32 mouse cellular contexts compared by ENCODE assay signal in the genomic region with DNA sequence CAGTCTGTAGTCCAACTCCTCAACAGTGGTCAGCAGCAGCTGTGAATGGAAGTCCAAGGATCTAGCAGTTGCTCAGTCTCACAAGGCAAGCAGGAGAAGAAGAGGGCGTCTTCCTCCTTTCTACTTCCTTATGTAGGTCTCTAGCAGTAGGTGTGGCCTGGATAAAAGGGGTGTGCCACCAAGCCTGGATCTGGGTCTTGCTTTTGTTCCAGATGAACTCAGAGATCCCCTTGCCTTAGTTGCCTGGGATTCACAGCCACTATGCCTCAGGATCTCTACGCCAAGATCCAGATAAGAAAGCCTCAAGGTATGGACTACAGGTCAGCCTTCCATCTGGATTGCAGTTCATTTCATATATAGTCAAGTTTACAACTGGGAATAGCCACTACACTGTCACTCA. TPM values are rescaled to one million over a fixed set of nuclear protein-coding genes. Genes with fewer than 3 reads are reported as not detected.
DNase-seq lines count a peak whose midpoint lies in the region; ATAC-seq and TF ChIP-seq lines count a peak whose summit lies in the region.
"Had no signal": no experiment of that assay in that cellular context is flagged by ENCODE, and none has a peak within 500 bp of the region (broad histone marks: within the 10 kb centered on the region; RNA-seq: fewer than 3 reads in every experiment).

Gene Nxf7 (minus strand): TSS at position 101 of the 400 bp plus-strand sequence.

- H3K4me3 ChIP-seq in heart, embryonic 14.5 days (ENCODE audit: control insufficient read depth in 1 of 2, insufficient read depth in 1 of 2, low read depth in 1 of 2, low read length in 2 of 2) = no peak within 1 kb of the TSS
- H3K4me3 ChIP-seq in ES-E14 (ENCODE audit: insufficient read depth in 1 of 2, low read depth in 1 of 2, low read length in 2 of 2, poor library complexity in 1 of 2, severe bottlenecking in 1 of 2) = no peak within 1 kb of the TSS
- H3K4me3 ChIP-seq in small intestine, adult 2 months (ENCODE audit: low read depth, low read length) = peak within 1 kb of the TSS; percentile 46
- H3K4me3 ChIP-seq: embryonic facial prominence, embryonic 12.5 days; embryonic facial prominence, embryonic 15.5 days; heart, embryonic 15.5 days; hindbrain, embryonic 10.5 days; hindbrain, embryonic 13.5 days; intestine, embryonic 15.5 days had no signal

- no peaks in the 10 kb centered on the region for H3K27me3 ChIP-seq in heart, embryonic 14.5 days (ENCODE audit: control insufficient read depth, insufficient read depth, low read length)
- no peaks in the 10 kb centered on the region for H3K27me3 ChIP-seq in small intestine, adult 2 months (ENCODE audit: control insufficient read depth, insufficient read depth, low read length)
- H3K27me3 ChIP-seq: embryonic facial prominence, embryonic 12.5 days; embryonic facial prominence, embryonic 15.5 days; heart, embryonic 15.5 days; hindbrain, embryonic 13.5 days; intestine, embryonic 15.5 days had no signal

- no peaks in the 10 kb centered on the region for H3K4me1 ChIP-seq in heart, embryonic 14.5 days (ENCODE audit: control insufficient read depth in 2 of 2, insufficient read depth in 2 of 2, low read length in 2 of 2)
- no peaks in the 10 kb centered on the region for H3K4me1 ChIP-seq in ES-E14 (ENCODE audit: control insufficient read depth in 2 of 2, insufficient read depth in 2 of 2, low read length in 2 of 2, poor library complexity in 1 of 2)
- no peaks in the 10 kb centered on the region for H3K4me1 ChIP-seq in small intestine, adult 2 months (ENCODE audit: control insufficient read depth, insufficient read depth, insufficient read length, low read length)
- H3K4me1 ChIP-seq: embryonic facial prominence, embryonic 12.5 days; embryonic facial prominence, embryonic 15.5 days; heart, embryonic 15.5 days; hindbrain, embryonic 10.5 days; hindbrain, embryonic 13.5 days; intestine, embryonic 15.5 days had no signal

- H3K27ac ChIP-seq in heart, embryonic 14.5 days (replicated peaks in 1 of 2; ENCODE audit: control insufficient read depth in 1 of 2, insufficient read depth in 1 of 2, low read depth in 2 of 2, low read length in 2 of 2) = no peak within 1 kb of the TSS
- H3K27ac ChIP-seq in ES-E14 (ENCODE audit: insufficient read depth, low read depth, low read length, poor library complexity, severe bottlenecking) = no peak within 1 kb of the TSS
- no peak within 1 kb of the TSS for H3K27ac ChIP-seq in small intestine, adult 2 months (ENCODE audit: insufficient read depth, low read depth, low read length)
- H3K27ac ChIP-seq: embryonic facial prominence, embryonic 12.5 days; embryonic facial prominence, embryonic 15.5 days; heart, embryonic 15.5 days; hindbrain, embryonic 10.5 days; hindbrain, embryonic 13.5 days; intestine, embryonic 15.5 days had no signal

- peaks cover 10% of the 10 kb centered on the region for H3K9me3 ChIP-seq in heart, embryonic 14.5 days (ENCODE audit: control insufficient read depth, low read length)
- no peaks in the 10 kb centered on the region for H3K9me3 ChIP-seq in ES-E14 (ENCODE audit: control insufficient read depth, insufficient read depth, low read depth, low read length)
- H3K9me3 ChIP-seq: embryonic facial prominence, embryonic 15.5 days; heart, embryonic 15.5 days; hindbrain, embryonic 13.5 days; intestine, embryonic 15.5 days had no signal

- TF ChIP-seq POLR2A in small intestine, adult 2 months (IDR thresholded peaks at IDR 0.05; ENCODE audit: low read depth, low read length) = no peak

- in situ Hi-C loops in ES-E14 (cut with MboI; ENCODE audit: low sequenced_read_pairs in 2 of 2, unreplicated experiment in 2 of 2) = no loop called here

- ATAC-seq in heart, embryonic 14.5 days (ENCODE audit: insufficient number of reproducible peaks, insufficient read depth, low FRiP score, low read depth) = no peak
- ATAC-seq in megakaryocyte, adult 5-6 weeks (ENCODE audit: poor library complexity, severe bottlenecking) = 0 out of 2 replicates have a peak, but pooled peaks have one; percentile 32
- ATAC-seq: CD4-positive, CD25-positive, alpha-beta regulatory T cell, adult 4 months; forebrain, embryonic 14.5 days; forebrain, postnatal 0 days; hindbrain, embryonic 16.5 days; intestine, embryonic 15.5 days; Patski had no signal

- no peak within 1 kb of the TSS for H3K9ac ChIP-seq in heart, embryonic 14.5 days (ENCODE audit: low read length)
- no peak within 1 kb of the TSS for H3K9ac ChIP-seq in ES-E14 (ENCODE audit: insufficient read depth, low read depth, low read length, poor library complexity, severe bottlenecking)
- H3K9ac ChIP-seq: embryonic facial prominence, embryonic 12.5 days; embryonic facial prominence, embryonic 15.5 days; forebrain, postnatal 0 days; heart, embryonic 15.5 days; hindbrain, embryonic 13.5 days; intestine, embryonic 15.5 days had no signal

- TF ChIP-seq CTCF in small intestine, adult 2 months (IDR thresholded peaks at IDR 0.05; ENCODE audit: extremely low read depth, insufficient read length, insufficient replicate concordance, low read depth, low read length) = no peak

- 79% methylated on average over 2 of the region's 2 CpGs for WGBS in heart, embryonic 14.5 days
- WGBS in small intestine, adult 2 months = 57% methylated on average over 2 of the region's 2 CpGs

- H3K4me2 ChIP-seq in heart, embryonic 14.5 days (ENCODE audit: low read length) = 0 out of 2 replicates have a peak within 1 kb of the TSS, but pooled peaks have one; percentile 23
- H3K4me2 ChIP-seq: embryonic facial prominence, embryonic 12.5 days; embryonic facial prominence, embryonic 15.5 days; heart, embryonic 15.5 days; hindbrain, embryonic 13.5 days; intestine, embryonic 15.5 days had no signal

- H3K36me3 ChIP-seq in heart, embryonic 14.5 days (ENCODE audit: control insufficient read depth, insufficient read depth, low read length) = no peaks in the 10 kb centered on the region
- H3K36me3 ChIP-seq in ES-E14 (ENCODE audit: control insufficient read depth, insufficient read depth, low read length, poor library complexity, severe bottlenecking) = no peaks in the 10 kb centered on the region
- H3K36me3 ChIP-seq in small intestine, adult 2 months (ENCODE audit: control insufficient read depth, insufficient read depth, low read length) = no peaks in the 10 kb centered on the region
- H3K36me3 ChIP-seq: embryonic facial prominence, embryonic 12.5 days; embryonic facial prominence, embryonic 15.5 days; G1E; heart, embryonic 15.5 days; hindbrain, embryonic 10.5 days; hindbrain, embryonic 13.5 days; intestine, embryonic 15.5 days had no signal

- no peak for DNase-seq in heart, adult 18-20 months
- DNase-seq in ES-E14 (ENCODE audit: low read depth, low spot score) = no peak
- no peak for DNase-seq in ovary, postnatal 36 days (ENCODE audit: low spot score)
- DNase-seq in frontal cortex, postnatal 25 days (ENCODE audit: low spot score in 2 of 2) = no peak
- no peak for DNase-seq in embryo, embryonic 9.5 days (ENCODE audit: extremely low spot score)
- DNase-seq: adrenal gland, postnatal 10 days; adrenal gland, postnatal 36 days; cerebellum, adult 11 months; cerebellum, adult 2 months; cerebellum, adult 9-11 months; cerebellum, postnatal 25 days; forebrain, postnatal 0 days; gastrocnemius, postnatal 25 days; heart, postnatal 10 days; heart, postnatal 36 days had no signal

TF ChIP-seq in ES-E14, 5 proteins besides CTCF, POLR2A, EP300 and RAD21:
- TF ChIP-seq MAFK (IDR thresholded peaks at IDR 0.05; ENCODE audit: insufficient read depth, low read depth, low read length) = no peak
- TF ChIP-seq CHD2 (IDR thresholded peaks at IDR 0.05; ENCODE audit: low read depth, low read length) = no peak
- TF ChIP-seq ZC3H11A (IDR thresholded peaks at IDR 0.05; ENCODE audit: borderline replicate concordance, low read depth, low read length) = no peak
- no peak for TF ChIP-seq HCFC1 (IDR thresholded peaks at IDR 0.05; ENCODE audit: borderline replicate concordance, insufficient read depth, low read length)
- TF ChIP-seq ZNF384 (IDR thresholded peaks at IDR 0.05; ENCODE audit: low read depth, low read length) = no peak

RNA-seq across cellular contexts. Expression of gene Nxf7, which starts in this region (rescaled TPM):
- polyA plus RNA-seq in heart, embryonic 14.5 days (2014; fragmentation: Nextera tagmentation; extraction: Ambion mirVana) = 0.30 and 0.32 TPM in 2 replicates
- total RNA-seq in heart, adult 18-20 months (2021) = not detected
- total RNA-seq in ES-E14 (2012; rRNA removed) = 2.8 and 12.7 TPM in 2 replicates
- 0.23 and 0.51 TPM in 2 replicates for total RNA-seq in megakaryocyte, adult 5-6 weeks (2015)
- not detected in 2 replicates for total RNA-seq in megakaryocyte, adult 5-6 weeks (2017)
- polyA plus RNA-seq in small intestine, adult 2 months (2012; rRNA removed) = 0.25 and 0.43 TPM in 2 replicates
- total RNA-seq: adrenal gland, adult 18-20 months; adrenal gland, postnatal 10 days; adrenal gland, postnatal 36 days; forebrain, postnatal 0 days; G1E; gastrocnemius, adult 8-10 months; gastrocnemius, postnatal 25 days had no signal
- polyA plus RNA-seq: CD4-positive, CD25-positive, alpha-beta regulatory T cell, adult 4 months; embryonic facial prominence, embryonic 12.5 days; forebrain, embryonic 11.5 days; forebrain, embryonic 14.5 days; forebrain, postnatal 0 days; G1E; hindbrain, embryonic 10.5 days; hindbrain, embryonic 13.5 days; hindbrain, embryonic 16.5 days; intestine, embryonic 15.5 days; Patski had no signal

Comparison
In these comparisons a context has a peak if more than half of its experiments do, and no peak if none do; other contexts are left out.
1. Peak in ATAC-seq in megakaryocyte, adult 5-6 weeks; RNA of the gene not detected or under 1 TPM.